Comparison of ENCODE assay signal across 12 mouse cellular contexts in genomic region chr1:41027540-41027978, GRCm38 (mm10).
DNase-seq lines count a peak whose midpoint lies in the region; ATAC-seq lines count a peak whose summit lies in the region.
"Had no signal": no experiment of that assay in that cellular context is flagged by ENCODE, and none has a peak within 500 bp of the region (broad histone marks: within the 10 kb centered on the region; RNA-seq: fewer than 3 reads in every experiment).

No protein-coding gene starts in this region.

- no peak overlapping the region for H3K27ac ChIP-seq in forebrain, embryonic 11.5 days (ENCODE audit: low read depth, low read length)
- no peak overlapping the region for H3K27ac ChIP-seq in forebrain, embryonic 12.5 days
- 0 out of 2 replicates have a peak overlapping the region, but pooled peaks have one; percentile 24 for H3K27ac ChIP-seq in heart, embryonic 13.5 days (replicated peaks)
- no peak overlapping the region for H3K27ac ChIP-seq in midbrain, embryonic 15.5 days
- H3K27ac ChIP-seq: embryonic facial prominence, embryonic 13.5 days; lung, embryonic 15.5 days had no signal

- H3K9me3 ChIP-seq in forebrain, embryonic 11.5 days (ENCODE audit: control insufficient read depth, low read length) = no peaks in the 10 kb centered on the region
- no peaks in the 10 kb centered on the region for H3K9me3 ChIP-seq in forebrain, embryonic 12.5 days
- H3K9me3 ChIP-seq in heart, embryonic 13.5 days = no peaks in the 10 kb centered on the region
- H3K9me3 ChIP-seq in midbrain, embryonic 15.5 days = no peaks in the 10 kb centered on the region
- H3K9me3 ChIP-seq: embryonic facial prominence, embryonic 13.5 days; lung, embryonic 15.5 days had no signal

- no peak overlapping the region for H3K4me3 ChIP-seq in forebrain, embryonic 11.5 days (ENCODE audit: low read depth, low read length)
- no peak overlapping the region for H3K4me3 ChIP-seq in forebrain, embryonic 12.5 days (replicated peaks)
- H3K4me3 ChIP-seq in heart, embryonic 13.5 days = no peak overlapping the region
- no peak overlapping the region for H3K4me3 ChIP-seq in midbrain, embryonic 15.5 days
- H3K4me3 ChIP-seq: embryonic facial prominence, embryonic 13.5 days; lung, embryonic 15.5 days had no signal

- no peaks in the 10 kb centered on the region for H3K4me1 ChIP-seq in forebrain, embryonic 11.5 days (replicated peaks; ENCODE audit: control insufficient read depth, insufficient read depth, low read length)
- peaks cover 10% of the 10 kb centered on the region; the same call in 1 of the 2 replicates for H3K4me1 ChIP-seq in forebrain, embryonic 12.5 days
- H3K4me1 ChIP-seq in heart, embryonic 13.5 days = no peaks in the 10 kb centered on the region
- no peaks in the 10 kb centered on the region for H3K4me1 ChIP-seq in midbrain, embryonic 15.5 days
- H3K4me1 ChIP-seq: embryonic facial prominence, embryonic 13.5 days; lung, embryonic 15.5 days had no signal

- no peak for DNase-seq in forebrain, embryonic 11.5 days (ENCODE audit: low spot score)
- peak; percentile 84 for DNase-seq in layer of hippocampus, adult 9-11 months
- DNase-seq in adrenal gland, adult 8-10 months = no peak
- DNase-seq in urinary bladder, adult 18-20 months (ENCODE audit: low spot score in 2 of 2) = no peak
- DNase-seq in ovary, adult 18-20 months (ENCODE audit: low spot score) = no peak
- DNase-seq: B cell, adult 2 months; kidney, adult 18-20 months had no signal

- no peaks in the 10 kb centered on the region for H3K36me3 ChIP-seq in forebrain, embryonic 11.5 days (ENCODE audit: control insufficient read depth, insufficient read depth, low read length)
- H3K36me3 ChIP-seq in forebrain, embryonic 12.5 days (replicated peaks) = no peaks in the 10 kb centered on the region
- no peaks in the 10 kb centered on the region for H3K36me3 ChIP-seq in heart, embryonic 13.5 days
- no peaks in the 10 kb centered on the region for H3K36me3 ChIP-seq in midbrain, embryonic 15.5 days (replicated peaks)
- H3K36me3 ChIP-seq: embryonic facial prominence, embryonic 13.5 days; lung, embryonic 15.5 days had no signal

- no peaks in the 10 kb centered on the region for H3K27me3 ChIP-seq in forebrain, embryonic 11.5 days (ENCODE audit: control insufficient read depth, insufficient read depth, low read length)
- no peaks in the 10 kb centered on the region for H3K27me3 ChIP-seq in forebrain, embryonic 12.5 days
- H3K27me3 ChIP-seq in heart, embryonic 13.5 days (replicated peaks) = no peaks in the 10 kb centered on the region
- H3K27me3 ChIP-seq in midbrain, embryonic 15.5 days (replicated peaks) = no peaks in the 10 kb centered on the region
- H3K27me3 ChIP-seq: embryonic facial prominence, embryonic 13.5 days; lung, embryonic 15.5 days had no signal

- H3K4me2 ChIP-seq in forebrain, embryonic 11.5 days (ENCODE audit: low read depth, low read length, severe bottlenecking) = no peak overlapping the region
- no peak overlapping the region for H3K4me2 ChIP-seq in forebrain, embryonic 12.5 days
- no peak overlapping the region for H3K4me2 ChIP-seq in heart, embryonic 13.5 days
- H3K4me2 ChIP-seq in midbrain, embryonic 15.5 days = no peak overlapping the region
- H3K4me2 ChIP-seq: embryonic facial prominence, embryonic 13.5 days; lung, embryonic 15.5 days had no signal

- no peak overlapping the region for H3K9ac ChIP-seq in forebrain, embryonic 11.5 days (ENCODE audit: low read length)
- H3K9ac ChIP-seq in forebrain, embryonic 12.5 days = no peak overlapping the region
- H3K9ac ChIP-seq in heart, embryonic 13.5 days = no peak overlapping the region
- H3K9ac ChIP-seq in midbrain, embryonic 15.5 days = no peak overlapping the region
- H3K9ac ChIP-seq: embryonic facial prominence, embryonic 13.5 days; lung, embryonic 15.5 days had no signal

- 49% methylated on average over 4 of the region's 4 CpGs for WGBS in forebrain, embryonic 11.5 days
- WGBS in forebrain, embryonic 12.5 days = 35% methylated on average over 4 of the region's 4 CpGs
- WGBS in heart, embryonic 13.5 days = 57% methylated on average over 4 of the region's 4 CpGs
- 21% methylated on average over 4 of the region's 4 CpGs for WGBS in midbrain, embryonic 15.5 days

- ATAC-seq in forebrain, embryonic 11.5 days (replicated peaks; ENCODE audit: low FRiP score) = 0 out of 2 replicates have a peak, but pooled peaks have one; percentile 49
- no peak for ATAC-seq in forebrain, embryonic 12.5 days (ENCODE audit: low FRiP score)
- no peak for ATAC-seq in heart, embryonic 13.5 days (ENCODE audit: extremely low read depth, insufficient number of reproducible peaks, low FRiP score, low TSS enrichment)
- peak; percentile 70; the same call in 1 of the 2 replicates for ATAC-seq in midbrain, embryonic 15.5 days (replicated peaks)

Comparison
In these comparisons a context has a peak if more than half of its experiments do, and no peak if none do; other contexts are left out.
1. ATAC-seq: peak in forebrain, embryonic 11.5 days (single experiment) and midbrain, embryonic 15.5 days (single experiment); none in forebrain, embryonic 12.5 days (single experiment) and heart, embryonic 13.5 days (single experiment).